Mouse (Mus musculus): Measurements from ENCODE around the gene Spo11.

DNA sequence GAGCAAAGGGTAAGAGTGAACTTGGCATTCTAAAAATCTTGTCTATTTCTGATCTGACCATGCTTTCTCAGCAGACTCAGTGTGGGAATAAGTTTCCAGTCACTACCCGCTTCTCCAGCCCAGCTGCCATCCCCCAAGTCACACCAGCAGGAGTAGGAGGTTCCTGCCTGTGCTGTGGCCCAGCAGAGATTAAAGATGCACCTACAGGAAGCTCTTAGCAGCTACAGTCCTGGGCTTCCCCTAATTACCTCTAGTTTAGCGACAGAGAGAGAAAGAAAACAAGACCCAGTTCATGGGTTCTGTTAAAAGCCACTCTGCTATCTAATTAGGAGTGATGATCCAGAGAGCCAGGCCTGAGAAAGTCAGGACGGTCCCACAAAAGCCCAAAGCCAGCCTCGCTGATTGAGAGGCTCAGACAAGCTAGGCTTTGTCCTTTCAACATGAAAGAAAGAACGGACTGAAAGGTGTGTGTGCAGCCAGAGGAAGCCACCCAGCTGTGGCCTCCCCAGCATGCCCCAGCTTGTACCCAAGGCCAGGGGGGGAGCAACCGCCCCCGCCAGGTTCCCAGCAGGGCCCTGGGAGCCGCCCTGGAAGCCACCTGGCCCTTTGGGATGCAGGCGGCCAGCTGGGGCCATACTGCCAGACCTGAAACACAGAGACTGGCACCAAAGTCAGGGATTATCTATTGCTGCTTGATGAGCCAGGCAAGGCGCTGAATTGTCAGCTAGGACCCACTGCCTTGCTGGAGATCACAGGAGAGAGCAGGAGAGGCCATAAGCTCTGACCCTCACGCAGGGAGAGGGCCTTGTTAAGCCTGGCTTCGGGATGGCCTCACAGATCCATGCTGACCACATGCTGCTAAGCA is 39.9 kb upstream of the Spo11 start:
- TF ChIP-seq CTCF (IDR thresholded peaks at IDR 0.05; ENCODE audit: low read depth): no peak
- TF ChIP-seq EP300 (optimal IDR thresholded peaks at IDR 0.05): no peak
